In genomic region chr17:14714374-14714773, GRCm38 (mm10) we compare ENCODE assay signal across 25 mouse cellular contexts. TPM values are rescaled to one million over a fixed set of nuclear protein-coding genes. Genes with fewer than 3 reads are reported as not detected.
DNase-seq lines count a peak whose midpoint lies in the region; ATAC-seq and TF ChIP-seq lines count a peak whose summit lies in the region.
"Had no signal": no experiment of that assay in that cellular context is flagged by ENCODE, and none has a peak within 500 bp of the region (broad histone marks: within the 10 kb centered on the region; RNA-seq: fewer than 3 reads in every experiment).

No protein-coding gene starts in this region.

- H3K36me3 ChIP-seq in hindbrain, embryonic 11.5 days (ENCODE audit: control insufficient read depth, insufficient read depth, low read length), result no peaks in the 10 kb centered on the region
- H3K36me3 ChIP-seq in hindbrain, embryonic 14.5 days (replicated peaks; ENCODE audit: control insufficient read depth, insufficient read depth), result no peaks in the 10 kb centered on the region
- H3K36me3 ChIP-seq in lung, embryonic 15.5 days, result no peaks in the 10 kb centered on the region
- H3K36me3 ChIP-seq in hindbrain, embryonic 13.5 days, result no peaks in the 10 kb centered on the region
- H3K36me3 ChIP-seq: embryonic facial prominence, embryonic 15.5 days; forebrain, embryonic 10.5 days; G1E; heart, embryonic 12.5 days had no signal

- 0 out of 2 replicates have a peak overlapping the region, but pooled peaks have one; percentile 34 for H3K27ac ChIP-seq in hindbrain, embryonic 11.5 days (ENCODE audit: low read depth, low read length)
- no peak overlapping the region for H3K27ac ChIP-seq in hindbrain, embryonic 14.5 days
- H3K27ac ChIP-seq in lung, embryonic 15.5 days, result no peak overlapping the region
- no peak overlapping the region for H3K27ac ChIP-seq in hindbrain, embryonic 13.5 days
- H3K27ac ChIP-seq: embryonic facial prominence, embryonic 15.5 days; forebrain, embryonic 10.5 days; gastrocnemius, adult 2 months had no signal

- H3K9ac ChIP-seq in hindbrain, embryonic 11.5 days (ENCODE audit: low read depth, low read length), result no peak overlapping the region
- H3K9ac ChIP-seq in hindbrain, embryonic 14.5 days, result no peak overlapping the region
- H3K9ac ChIP-seq in lung, embryonic 15.5 days, result no peak overlapping the region
- H3K9ac ChIP-seq in hindbrain, embryonic 13.5 days, result no peak overlapping the region
- H3K9ac ChIP-seq: embryonic facial prominence, embryonic 15.5 days; heart, embryonic 12.5 days had no signal

- TF ChIP-seq POLR2A in lung, adult 2 months (IDR thresholded peaks at IDR 0.05; ENCODE audit: borderline replicate concordance, extremely low read depth, low read depth, low read length), result no peak

- H3K9me3 ChIP-seq in hindbrain, embryonic 11.5 days (ENCODE audit: control insufficient read depth, low read length), result no peaks in the 10 kb centered on the region
- no peaks in the 10 kb centered on the region for H3K9me3 ChIP-seq in hindbrain, embryonic 14.5 days (ENCODE audit: control insufficient read depth, low read length)
- H3K9me3 ChIP-seq in lung, embryonic 15.5 days, result no peaks in the 10 kb centered on the region
- no peaks in the 10 kb centered on the region for H3K9me3 ChIP-seq in hindbrain, embryonic 13.5 days
- H3K9me3 ChIP-seq: embryonic facial prominence, embryonic 15.5 days; forebrain, embryonic 10.5 days; G1E; heart, embryonic 12.5 days had no signal

- WGBS in hindbrain, embryonic 11.5 days, result 61% methylated on average over 3 of the region's 3 CpGs
- 58% methylated on average over 3 of the region's 3 CpGs for WGBS in hindbrain, embryonic 14.5 days
- 79% methylated on average over 3 of the region's 3 CpGs for WGBS in lung, embryonic 15.5 days
- WGBS in lung, adult 2 months, result 87% methylated on average over 3 of the region's 3 CpGs
- 37% methylated on average over 3 of the region's 3 CpGs for WGBS in hindbrain, embryonic 13.5 days

- TF ChIP-seq CTCF in lung, adult 2 months (IDR thresholded peaks at IDR 0.05; ENCODE audit: insufficient read depth, low read length), result no peak

- no peaks in the 10 kb centered on the region for H3K27me3 ChIP-seq in hindbrain, embryonic 11.5 days (ENCODE audit: control insufficient read depth, insufficient read depth, low read length)
- H3K27me3 ChIP-seq in hindbrain, embryonic 14.5 days (ENCODE audit: control insufficient read depth, insufficient read depth, low read length), result no peaks in the 10 kb centered on the region
- no peaks in the 10 kb centered on the region for H3K27me3 ChIP-seq in lung, embryonic 15.5 days
- H3K27me3 ChIP-seq in hindbrain, embryonic 13.5 days, result peaks cover 7% of the 10 kb centered on the region
- H3K27me3 ChIP-seq: embryonic facial prominence, embryonic 15.5 days; heart, embryonic 12.5 days had no signal

- H3K4me3 ChIP-seq in hindbrain, embryonic 11.5 days (ENCODE audit: low read depth, low read length), result no peak overlapping the region
- no peak overlapping the region for H3K4me3 ChIP-seq in hindbrain, embryonic 14.5 days (replicated peaks; ENCODE audit: low read length)
- H3K4me3 ChIP-seq in lung, embryonic 15.5 days, result no peak overlapping the region
- no peak overlapping the region for H3K4me3 ChIP-seq in lung, adult 2 months (replicated peaks; ENCODE audit: extremely low read depth, low read depth, low read length)
- no peak overlapping the region for H3K4me3 ChIP-seq in hindbrain, embryonic 13.5 days
- H3K4me3 ChIP-seq: embryonic facial prominence, embryonic 15.5 days; erythroblast, embryonic 14.5 days; forebrain, embryonic 10.5 days; gastrocnemius, adult 2 months; heart, embryonic 12.5 days had no signal

- H3K4me1 ChIP-seq in hindbrain, embryonic 11.5 days (replicated peaks; ENCODE audit: control insufficient read depth, insufficient read depth, low read length), result peaks cover 4% of the 10 kb centered on the region; the same call in 1 of the 2 replicates
- no peaks in the 10 kb centered on the region for H3K4me1 ChIP-seq in hindbrain, embryonic 14.5 days (replicated peaks; ENCODE audit: control insufficient read depth, insufficient read depth, low read length)
- H3K4me1 ChIP-seq in lung, embryonic 15.5 days, result 0 out of 2 replicates have a peak, but pooled peaks cover 6% of the 10 kb centered on the region
- H3K4me1 ChIP-seq in lung, adult 2 months (ENCODE audit: control insufficient read depth, insufficient read depth, low read length), result no peaks in the 10 kb centered on the region
- H3K4me1 ChIP-seq in hindbrain, embryonic 13.5 days (replicated peaks), result peaks cover 11% of the 10 kb centered on the region
- H3K4me1 ChIP-seq: embryonic facial prominence, embryonic 15.5 days; heart, embryonic 12.5 days had no signal

- peak; percentile 80 for ATAC-seq in hindbrain, embryonic 11.5 days (ENCODE audit: low FRiP score)
- no peak for ATAC-seq in hindbrain, embryonic 14.5 days (ENCODE audit: low FRiP score)
- peak; percentile 35; the same call in 1 of the 2 replicates for ATAC-seq in lung, embryonic 15.5 days (ENCODE audit: borderline replicate concordance, extremely low read depth, low FRiP score, low TSS enrichment)
- ATAC-seq in hindbrain, embryonic 13.5 days (ENCODE audit: low FRiP score), result peak; percentile 39; the same call in 1 of the 2 replicates
- ATAC-seq: CD4-positive, CD25-positive, alpha-beta regulatory T cell, adult 4 months; forebrain, embryonic 14.5 days had no signal

- H3K4me2 ChIP-seq in hindbrain, embryonic 11.5 days (replicated peaks; ENCODE audit: low read depth, low read length), result no peak overlapping the region
- H3K4me2 ChIP-seq in hindbrain, embryonic 14.5 days (replicated peaks), result no peak overlapping the region
- no peak overlapping the region for H3K4me2 ChIP-seq in lung, embryonic 15.5 days
- H3K4me2 ChIP-seq in hindbrain, embryonic 13.5 days, result no peak overlapping the region
- H3K4me2 ChIP-seq: embryonic facial prominence, embryonic 15.5 days; heart, embryonic 12.5 days had no signal

- DNase-seq in embryo, embryonic 10.5 days (ENCODE audit: low spot score), result peak; percentile 28
- no peak for DNase-seq in embryo, embryonic 11 days
- no peak for DNase-seq in hindbrain, embryonic 11.5 days (ENCODE audit: low spot score)
- no peak for DNase-seq in hindbrain, embryonic 14.5 days (ENCODE audit: low spot score)
- no peak for DNase-seq in lung, adult 2 months
- no peak for DNase-seq in gastrocnemius, adult 8-10 months (ENCODE audit: low spot score in 2 of 2)
- DNase-seq: adrenal gland, postnatal 10 days; B cell, adult 2 months; cerebellum, adult 11 months; cerebellum, adult 8-10 months; cerebellum, postnatal 14 days; gastrocnemius, adult 2 months; gastrocnemius, postnatal 36 days; heart, adult 18-20 months; heart, postnatal 36 days; kidney, adult 18-20 months had no signal

RNA-seq across cellular contexts. Expression of gene Thbs2, which starts 20.3 kb away (rescaled TPM):
- polyA plus RNA-seq in hindbrain, embryonic 11.5 days (2014; fragmentation: Nextera tagmentation; extraction: Ambion mirVana), result 7.9 and 8.0 TPM in 2 replicates
- 5.6 and 5.8 TPM in 2 replicates for polyA plus RNA-seq in hindbrain, embryonic 14.5 days (2014; fragmentation: Nextera tagmentation; extraction: Ambion mirVana)
- 26.3 and 27.3 TPM in 2 replicates for polyA plus RNA-seq in lung, embryonic 15.5 days (2015; fragmentation: Nextera tagmentation; extraction: Ambion mirVana)
- 2.3 and 3.5 TPM in 2 replicates for polyA plus RNA-seq in lung, adult 2 months (2012; rRNA removed)
- 4.1 and 7.3 TPM in 2 replicates for polyA plus RNA-seq in hindbrain, embryonic 13.5 days (2015; fragmentation: Nextera tagmentation; extraction: Ambion mirVana)
- 10 to 100 TPM in 2 of 4 experiments, 1 to 10 TPM in 2; 4.0 to 11.3 (median 7.7) TPM for total RNA-seq in gastrocnemius, adult 8-10 months (2022)
- polyA plus RNA-seq: CD4-positive, CD25-positive, alpha-beta regulatory T cell, adult 4 months; erythroblast, embryonic 14.5 days; G1E had no signal
